Mouse (Mus musculus) T-helper 17 cell (primary cell): Measurements from ENCODE around the gene Cxcr5.

Source experiments
- in situ Hi-C, 2 experiments: fragments of 300-600 bp; cut with MboI, MseI; formaldehyde crosslinking; loops; 1 replicate in 1 of 2; 2 replicates in 1 of 2; pipeline ENCODE4 v1.15.1; 2025; ENCODE audit warnings: high pct_unique_total_duplicates in 2 of 2

Cxcr5 gene

GRCm38 (mm10) chr9:44497624-44498377 lies 63.9 kb downstream of the Cxcr5 start:
- in situ Hi-C loops = no loop called here

- in situ Hi-C loops = no loop called here
Measured at GRCm38 (mm10) chr9:44496803-44497461, 64.7 kb downstream of the Cxcr5 start.

GRCm38 (mm10) chr9:44495810-44496344 lies 65.8 kb downstream of the Cxcr5 start:
- in situ Hi-C loops = no loop called here

- in situ Hi-C loops = no loop called here
Measured at GRCm38 (mm10) chr9:44494863-44495809, 66.5 kb downstream of the Cxcr5 start.

GRCm38 (mm10) chr9:44494261-44494862 lies 67.3 kb downstream of the Cxcr5 start:
- in situ Hi-C loops = no loop called here

- in situ Hi-C loops = no loop called here
Measured at GRCm38 (mm10) chr9:44492631-44493461, 68.8 kb downstream of the Cxcr5 start.

- in situ Hi-C loops = no loop called here
Measured at GRCm38 (mm10) chr9:44491351-44491750, 70.3 kb downstream of the Cxcr5 start.

- in situ Hi-C loops = no loop called here
Measured at GRCm38 (mm10) chr9:44490086-44490967, 71.3 kb downstream of the Cxcr5 start.

GRCm38 (mm10) chr9:44489651-44490085 lies 72.0 kb downstream of the Cxcr5 start:
- in situ Hi-C loops = no loop called here

GRCm38 (mm10) chr9:44488855-44489381 lies 72.8 kb downstream of the Cxcr5 start:
- in situ Hi-C loops = no loop called here

GRCm38 (mm10) chr9:44488416-44488815 lies 73.3 kb downstream of the Cxcr5 start:
- in situ Hi-C loops = no loop called here

GRCm38 (mm10) chr9:44487441-44487840 lies 74.2 kb downstream of the Cxcr5 start:
- in situ Hi-C loops = no loop called here

- in situ Hi-C loops = no loop called here
Measured at GRCm38 (mm10) chr9:44486741-44487421, 74.8 kb downstream of the Cxcr5 start.

- in situ Hi-C loops = no loop called here
Measured at GRCm38 (mm10) chr9:44486335-44486734, 75.3 kb downstream of the Cxcr5 start.

GRCm38 (mm10) chr9:44485516-44486161 lies 76.0 kb downstream of the Cxcr5 start:
- in situ Hi-C loops = no loop called here

- in situ Hi-C loops = no loop called here
Measured at GRCm38 (mm10) chr9:44485105-44485515, 76.6 kb downstream of the Cxcr5 start.

- in situ Hi-C loops = no loop called here
Measured at GRCm38 (mm10) chr9:44484311-44485104, 77.2 kb downstream of the Cxcr5 start.
